Mouse (Mus musculus) testis, postnatal 10 days (tissue): Measurements from ENCODE around the gene Piwil1.
"Not testable (repeated sequence)": the region's sequence is repeated elsewhere in the genome, so short reads cannot be mapped to it uniquely, and the experiment has no call there.

ENCODE experiments used
- DNase-seq: peaks from one replicate; pipeline ENCODE4 v3.0.0; 2021; ENCODE audit warnings: low spot score

Gene Piwil1

GRCm38 (mm10) chr5:128710596-128710995 lies 8.3 kb downstream of the Piwil1 start:
- peak; percentile 64 for DNase-seq

GRCm38 (mm10) chr5:128711847-128712246 lies 9.5 kb downstream of the Piwil1 start:
- peak; percentile 57 for DNase-seq

GRCm38 (mm10) chr5:128715171-128715570 lies 12.8 kb downstream of the Piwil1 start:
- DNase-seq: no peak

GRCm38 (mm10) chr5:128720461-128720860 lies 18.1 kb downstream of the Piwil1 start:
- not testable (repeated sequence) for DNase-seq

- no peak for DNase-seq
These were observed 27.0 kb downstream of the Piwil1 start for GRCm38 (mm10) chr5:128729341-128729740.

GRCm38 (mm10) chr5:128730634-128731033 lies 28.3 kb downstream of the Piwil1 start:
- peak; percentile 69 for DNase-seq

GRCm38 (mm10) chr5:128732416-128733014 lies 30.2 kb downstream of the Piwil1 start:
- DNase-seq: no peak

GRCm38 (mm10) chr5:128733955-128734354 lies 31.6 kb downstream of the Piwil1 start:
- peak; percentile 58 for DNase-seq

- DNase-seq: no peak
These were observed 33.6 kb downstream of the Piwil1 start for GRCm38 (mm10) chr5:128735921-128736320.

- no peak for DNase-seq
These were observed 37.0 kb downstream of the Piwil1 start for GRCm38 (mm10) chr5:128739168-128739837.

GRCm38 (mm10) chr5:128739838-128740171 lies 37.5 kb downstream of the Piwil1 start:
- DNase-seq: no peak

- DNase-seq: no peak
These were observed 42.0 kb downstream of the Piwil1 start for GRCm38 (mm10) chr5:128744351-128744750.

- DNase-seq: no peak
These were observed 42.9 kb downstream of the Piwil1 start for GRCm38 (mm10) chr5:128745206-128745605.

GRCm38 (mm10) chr5:128746261-128746660 lies 43.9 kb downstream of the Piwil1 start:
- peak; percentile 18 for DNase-seq

GRCm38 (mm10) chr5:128761118-128761517 lies 58.8 kb downstream of the Piwil1 start:
- DNase-seq: no peak

GRCm38 (mm10) chr5:128769026-128769631 lies 66.8 kb downstream of the Piwil1 start:
- no peak for DNase-seq

- DNase-seq: no peak
These were observed 74.1 kb downstream of the Piwil1 start for GRCm38 (mm10) chr5:128776386-128776785.

- DNase-seq: no peak
These were observed 79.3 kb downstream of the Piwil1 start for GRCm38 (mm10) chr5:128781621-128782020.

- DNase-seq: no peak
These were observed 98.3 kb downstream of the Piwil1 start for GRCm38 (mm10) chr5:128800592-128800991.
